Mouse (Mus musculus): ENCODE data around the gene Tppp2.

Gene Tppp2

GRCm38 (mm10) chr14:51918125-51918524, at the start of gene Tppp2:
Gene Tppp2, plus strand, starts transcription at chr14:51918425.
- DNase-seq, result no peak

DNA sequence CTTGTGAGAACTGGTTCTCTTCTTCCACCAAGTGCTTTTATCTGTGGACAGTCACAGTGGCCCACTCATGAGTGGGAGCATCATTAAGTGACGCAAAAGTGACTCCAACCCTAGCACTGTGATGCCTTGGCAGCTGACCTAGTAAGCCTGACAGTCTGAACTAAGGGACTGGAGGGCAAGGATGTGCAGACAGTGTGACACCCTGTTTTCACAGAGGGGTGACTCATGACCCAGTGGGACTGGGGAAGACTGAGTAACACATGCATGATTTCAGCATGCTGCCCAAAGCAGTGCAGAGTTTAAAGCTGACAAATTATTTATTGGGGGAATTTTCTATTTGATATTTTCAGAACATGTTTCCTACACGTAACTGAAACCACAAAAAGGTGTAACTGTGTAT, 47.5 kb upstream of the Tppp2 start:
- DNase-seq, result no peak

GRCm38 (mm10) chr14:51871741-51872140, 46.5 kb upstream of the Tppp2 start:
- no peak for DNase-seq

- no peak for DNase-seq
Measured at GRCm38 (mm10) chr14:51877517-51877916, 40.7 kb upstream of the Tppp2 start.

DNA sequence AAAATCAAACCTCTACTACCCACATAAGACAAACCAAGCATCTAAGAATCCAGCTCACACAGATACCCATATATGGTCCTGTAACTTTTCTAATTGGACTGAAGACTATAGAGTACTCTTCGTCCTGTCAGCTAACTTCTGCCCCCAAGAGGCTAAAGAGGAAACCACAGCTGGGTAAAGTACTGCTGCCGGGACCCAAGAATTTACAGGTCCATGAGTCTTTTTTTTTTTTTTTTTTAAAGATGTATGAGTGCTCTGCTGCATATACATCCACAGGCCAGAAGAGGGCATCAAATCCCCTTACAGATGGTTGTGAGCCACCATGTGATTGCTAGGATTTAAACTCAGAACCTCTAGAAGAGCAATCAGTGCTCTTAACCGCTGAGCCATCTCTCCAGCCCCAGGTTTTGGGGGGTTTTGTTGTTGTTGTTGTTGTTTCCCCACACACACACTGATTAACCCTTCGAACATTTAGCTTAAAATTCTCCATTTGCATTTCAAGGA, 34.6 kb upstream of the Tppp2 start:
- peak; percentile 55 for DNase-seq

DNA sequence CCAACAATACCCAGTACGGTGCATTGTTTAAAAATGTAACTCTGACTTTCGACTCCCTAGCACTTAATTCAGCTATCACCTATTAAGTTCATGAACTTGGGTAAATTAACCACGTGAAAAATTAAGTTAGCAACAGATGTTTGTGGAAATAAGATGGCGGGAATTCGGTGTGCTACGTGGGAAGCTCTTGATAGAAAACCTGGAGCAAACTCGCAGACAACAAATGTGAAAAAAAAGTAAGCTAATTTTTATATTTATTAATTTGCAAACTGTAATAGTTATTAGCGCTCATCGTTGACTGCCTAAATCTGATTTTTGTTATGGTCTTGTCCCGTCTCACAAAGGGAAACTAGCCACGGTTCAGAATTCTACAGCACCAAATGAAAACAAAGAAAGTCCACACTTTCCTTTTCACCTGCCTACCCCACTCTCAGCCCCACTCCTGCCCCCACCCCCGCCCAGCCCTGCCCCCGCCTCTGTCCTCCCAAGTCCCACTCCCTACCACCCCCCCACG, 34.1 kb upstream of the Tppp2 start:
- no peak for DNase-seq

DNA sequence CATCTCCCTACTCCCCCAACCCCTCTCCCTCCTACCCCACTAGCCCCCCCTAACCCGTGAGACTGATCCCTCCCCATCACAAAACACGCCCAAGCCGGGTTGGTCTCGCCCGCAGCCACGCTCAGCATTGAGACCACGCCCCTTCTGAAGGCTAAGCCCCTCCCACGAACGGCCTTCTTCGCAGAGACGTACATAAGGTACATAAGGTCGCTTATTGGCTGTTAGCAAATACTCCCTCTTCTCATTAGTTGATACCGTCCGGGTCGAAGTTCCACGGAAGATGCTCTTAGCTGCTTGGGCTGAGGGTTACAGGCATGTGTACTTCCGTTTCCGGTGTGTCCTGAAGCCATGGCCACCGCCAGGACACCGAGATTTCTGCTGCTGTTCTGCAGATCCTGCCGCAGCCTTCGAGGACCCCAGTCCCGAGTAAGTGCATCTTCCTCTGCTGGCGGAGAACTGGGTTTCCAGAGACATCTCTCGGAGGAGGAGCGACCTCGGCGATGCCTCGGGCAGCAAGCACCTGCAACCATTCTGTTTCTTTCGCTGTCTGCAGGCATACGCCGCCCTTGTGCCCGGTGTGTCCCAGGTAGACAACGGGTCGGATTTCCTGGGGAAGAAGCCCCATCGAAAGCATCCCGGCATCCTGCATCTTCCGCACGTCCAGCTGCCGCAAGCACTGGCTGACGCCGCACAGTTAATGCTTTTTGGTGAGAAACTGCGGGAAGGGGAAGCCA, 33.5 kb upstream of the Tppp2 start, which contains the start of gene Mettl17:
Mettl17 (plus strand) TSS at position 245 of the 734 bp plus-strand sequence.
- peak; percentile 88 for DNase-seq

- no peak for DNase-seq
Measured at GRCm38 (mm10) chr14:51886051-51886450, 32.2 kb upstream of the Tppp2 start.

- DNase-seq, result no peak
Measured at GRCm38 (mm10) chr14:51889833-51890232, 28.4 kb upstream of the Tppp2 start.

GRCm38 (mm10) chr14:51892191-51892939, 25.9 kb upstream of the Tppp2 start, which contains the start of gene Slc39a2:
Gene Slc39a2, plus strand, starts transcription at chr14:51892889.
- DNase-seq, result no peak

GRCm38 (mm10) chr14:51893094-51893794, 25.0 kb upstream of the Tppp2 start:
- no peak for DNase-seq

DNA sequence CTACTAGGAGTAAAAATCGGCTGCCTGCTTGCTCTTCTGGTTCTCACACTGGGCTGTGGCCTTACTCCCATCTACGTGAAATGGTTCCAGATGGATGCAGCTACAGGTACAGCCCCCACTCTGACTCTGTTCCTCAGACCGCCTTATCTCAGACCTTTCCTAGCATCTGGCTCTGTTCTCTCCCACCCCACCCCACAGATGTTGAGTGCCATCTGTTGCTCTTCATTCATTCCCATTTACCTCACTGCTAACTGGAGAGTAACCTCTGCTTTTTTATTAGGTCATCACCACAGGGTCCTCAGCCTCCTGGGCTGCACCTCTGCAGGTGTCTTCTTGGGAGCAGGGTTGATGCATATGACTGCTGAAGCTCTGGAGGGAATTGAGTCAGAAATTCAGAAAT, 24.4 kb upstream of the Tppp2 start:
- DNase-seq, result no peak

DNA sequence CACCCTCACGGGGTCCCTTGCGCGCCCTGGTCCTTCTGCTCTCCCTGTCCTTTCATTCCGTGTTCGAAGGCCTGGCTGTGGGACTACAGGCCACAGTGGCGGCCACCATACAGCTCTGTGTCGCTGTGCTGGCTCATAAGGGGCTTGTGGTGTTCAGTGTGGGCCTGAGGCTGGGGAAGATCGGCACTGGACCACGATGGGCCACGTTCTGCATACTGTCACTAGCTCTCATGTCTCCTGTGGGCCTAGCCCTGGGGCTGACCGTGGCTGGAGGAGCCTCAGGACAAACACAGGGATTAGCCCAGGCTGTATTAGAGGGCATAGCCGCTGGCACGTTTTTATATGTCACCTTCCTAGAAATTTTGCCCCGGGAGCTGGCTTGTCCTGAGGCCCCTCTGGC, 23.2 kb upstream of the Tppp2 start:
- no peak for DNase-seq

- no peak for DNase-seq
Measured at GRCm38 (mm10) chr14:51896019-51896418, 22.2 kb upstream of the Tppp2 start.

DNA sequence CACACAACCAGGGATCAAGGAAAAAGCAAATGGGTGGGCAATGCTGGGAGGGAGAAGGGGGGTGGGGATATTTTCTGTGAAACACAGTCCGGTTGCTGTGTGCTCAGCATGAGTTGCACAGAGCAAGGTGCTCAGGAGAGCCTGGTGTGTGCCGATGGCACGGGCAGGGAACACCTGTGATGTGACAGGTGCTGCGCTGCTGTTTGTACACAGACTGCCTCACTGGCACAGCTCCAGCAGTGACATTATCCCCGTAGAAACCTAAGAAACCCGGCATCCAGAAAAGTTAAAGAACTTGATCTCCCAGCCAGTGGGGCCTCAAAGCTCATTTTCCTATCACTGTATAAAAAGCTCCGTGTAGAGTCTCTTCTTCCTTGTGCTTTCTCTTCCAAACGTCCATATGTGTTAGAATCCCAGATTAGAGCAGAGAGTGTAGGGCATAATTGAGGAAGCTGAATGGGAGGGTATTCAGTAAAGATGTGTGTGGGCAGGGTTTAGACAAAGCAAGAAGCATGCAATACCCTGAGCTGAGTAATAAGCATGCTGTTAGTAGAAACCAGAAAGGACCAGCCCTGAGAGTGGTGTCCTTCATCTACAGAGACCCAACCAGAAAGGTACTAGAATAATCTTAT, 21.6 kb upstream of the Tppp2 start:
- no peak for DNase-seq

GRCm38 (mm10) chr14:51899351-51899750, 18.9 kb upstream of the Tppp2 start:
- DNase-seq, result no peak

DNA sequence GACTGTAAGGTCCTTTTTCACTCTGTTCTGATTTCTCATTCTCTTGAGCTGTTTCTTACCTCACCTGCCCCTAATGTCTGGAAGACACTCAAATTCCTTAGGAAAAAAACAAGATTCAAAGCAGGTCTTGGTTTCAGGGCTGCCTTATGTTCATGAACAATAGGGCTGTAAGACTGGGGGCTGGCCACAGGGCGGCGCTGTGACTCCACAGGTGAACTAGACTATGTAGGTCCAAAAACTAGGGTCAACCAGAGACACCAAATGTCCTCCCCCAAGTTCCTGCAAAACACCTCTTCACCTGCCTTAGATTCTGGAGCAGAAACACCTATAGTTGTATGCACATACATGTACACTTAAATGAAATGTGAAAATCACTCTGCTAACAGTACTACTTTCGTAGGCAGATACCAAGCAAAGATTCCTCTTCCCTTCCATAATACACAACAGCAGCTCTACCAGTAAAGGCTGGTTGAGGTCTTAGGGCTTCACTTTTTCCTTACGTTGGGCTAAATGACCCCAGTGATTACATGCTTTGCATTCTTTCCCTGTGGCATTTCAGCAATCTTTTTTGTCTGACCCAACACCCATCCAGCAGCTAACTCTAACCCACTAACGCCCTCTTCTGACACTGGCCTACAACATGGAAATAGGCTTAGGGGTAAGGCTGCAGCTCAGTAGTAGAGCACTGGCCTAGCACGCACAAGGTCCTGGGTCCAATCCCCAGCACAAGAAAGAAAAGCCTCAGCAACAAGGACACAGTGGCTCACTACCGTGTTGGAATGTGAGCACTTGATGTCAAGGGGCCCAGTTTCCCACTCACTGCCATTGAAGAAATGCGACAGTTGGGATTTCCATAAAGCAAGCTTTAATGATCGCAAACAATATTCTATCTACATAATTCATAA, 15.2 kb upstream of the Tppp2 start:
- peak; percentile 79 for DNase-seq

DNA sequence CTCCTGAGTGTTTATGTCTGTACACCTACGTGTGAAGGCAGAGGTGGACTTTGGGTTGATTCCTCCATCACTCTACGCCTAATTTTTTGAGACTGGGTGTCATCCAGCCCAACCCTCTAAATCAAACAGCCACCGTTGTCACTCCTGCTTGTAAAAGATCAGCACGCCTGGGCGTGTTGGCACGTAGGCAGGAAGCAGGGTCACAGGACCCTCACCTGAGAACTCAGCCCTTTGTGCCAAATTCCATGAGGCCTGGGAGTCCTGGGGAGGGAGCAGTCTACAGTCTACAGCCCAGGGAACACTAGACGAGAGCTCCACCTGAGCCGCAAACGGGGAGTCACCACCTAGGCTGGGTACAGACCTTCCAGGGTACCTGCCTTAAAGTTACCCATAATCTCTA, 14.4 kb upstream of the Tppp2 start:
- DNase-seq, result no peak

- DNase-seq, result no peak
Measured at GRCm38 (mm10) chr14:51904706-51905105, 13.5 kb upstream of the Tppp2 start.

DNA sequence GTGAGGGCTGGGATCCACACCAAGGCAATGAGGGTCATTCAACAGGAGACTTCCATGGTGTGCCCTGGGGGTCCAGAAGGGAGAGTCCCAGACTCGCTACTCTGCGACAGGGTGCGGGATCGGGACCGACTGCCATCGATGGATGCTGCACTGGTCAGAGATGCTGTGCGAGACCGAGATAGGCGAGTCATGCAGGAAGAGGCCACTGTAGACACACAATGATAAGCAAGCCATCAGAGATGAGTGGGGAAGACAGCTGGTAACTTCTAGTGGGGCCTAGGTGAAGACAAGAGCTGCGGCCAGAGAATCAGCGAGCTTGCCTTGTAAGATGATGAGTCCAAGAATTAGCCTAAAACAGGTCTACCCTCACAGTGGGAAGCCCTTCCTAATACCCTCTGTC, 12.1 kb upstream of the Tppp2 start:
- no peak for DNase-seq

DNA sequence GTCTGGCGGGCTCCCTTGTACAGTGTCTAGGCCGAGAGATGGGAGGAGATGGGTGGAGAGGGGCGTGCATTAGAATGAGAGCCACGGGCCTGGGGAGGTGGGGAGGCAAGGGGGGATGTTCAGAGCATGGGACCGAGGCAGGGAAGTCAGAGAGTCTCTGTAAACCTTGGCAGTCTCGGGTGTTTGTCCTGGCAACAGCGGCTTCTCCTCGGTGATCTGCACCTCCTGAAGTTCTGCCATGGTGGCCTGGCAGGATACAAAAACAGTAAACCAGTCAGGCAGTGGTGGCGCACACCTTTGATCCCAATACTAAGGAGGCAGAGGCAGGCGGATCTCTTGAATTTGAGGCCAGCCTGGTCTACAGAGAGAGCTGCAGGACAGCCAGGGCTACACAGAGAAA, 6.9 kb upstream of the Tppp2 start:
- DNase-seq, result no peak

All from cerebellum, adult 8-10 months (tissue).